Mouse (Mus musculus) thymus, postnatal 10 days (tissue): ENCODE results near the gene Iqca.

Experiments used
- DNase-seq, 2 experiments: peaks; one replicate each; pipeline ENCODE4 v3.0.0; 2021; ENCODE audit warnings: low spot score in 2 of 2

Iqca gene

GRCm38 (mm10) chr1:90132402-90132801 is 20.8 kb downstream of the Iqca start:
- no peak for DNase-seq

- no peak for DNase-seq
Measured at GRCm38 (mm10) chr1:90131982-90132381, 21.2 kb downstream of the Iqca start.

GRCm38 (mm10) chr1:90124561-90124960 is 28.6 kb downstream of the Iqca start:
- no peak for DNase-seq

- DNase-seq: no peak
Measured at GRCm38 (mm10) chr1:90120706-90121105, 32.5 kb downstream of the Iqca start.

GRCm38 (mm10) chr1:90119214-90119613 is 34.0 kb downstream of the Iqca start:
- DNase-seq: no peak

GRCm38 (mm10) chr1:90117207-90117606 is 36.0 kb downstream of the Iqca start:
- no peak for DNase-seq

GRCm38 (mm10) chr1:90114586-90114985 is 38.6 kb downstream of the Iqca start:
- no peak for DNase-seq

- no peak for DNase-seq
Measured at GRCm38 (mm10) chr1:90113655-90114244, 39.5 kb downstream of the Iqca start.

GRCm38 (mm10) chr1:90112669-90113068 is 40.5 kb downstream of the Iqca start:
- no peak for DNase-seq

GRCm38 (mm10) chr1:90111198-90111839 is 41.9 kb downstream of the Iqca start:
- DNase-seq: no peak

- no peak for DNase-seq
Measured at GRCm38 (mm10) chr1:90103896-90104487, 49.2 kb downstream of the Iqca start.

GRCm38 (mm10) chr1:90100360-90101232 is 52.6 kb downstream of the Iqca start:
- no peak for DNase-seq

GRCm38 (mm10) chr1:90092816-90093493 is 60.2 kb downstream of the Iqca start:
- DNase-seq: no peak

- DNase-seq: no peak
Measured at GRCm38 (mm10) chr1:90088192-90088990, 64.8 kb downstream of the Iqca start.

GRCm38 (mm10) chr1:90086461-90086860 is 66.7 kb downstream of the Iqca start:
- no peak for DNase-seq

GRCm38 (mm10) chr1:90085526-90086157 is 67.6 kb downstream of the Iqca start:
- no peak for DNase-seq

GRCm38 (mm10) chr1:90076291-90076690 is 76.9 kb downstream of the Iqca start:
- DNase-seq: no peak

GRCm38 (mm10) chr1:90074779-90075178 is 78.4 kb downstream of the Iqca start:
- no peak for DNase-seq

- no peak for DNase-seq
Measured at GRCm38 (mm10) chr1:90071812-90072580, 81.2 kb downstream of the Iqca start.

GRCm38 (mm10) chr1:90060599-90060998 is 92.6 kb downstream of the Iqca start:
- no peak for DNase-seq
